Mouse (Mus musculus): ENCODE results near the gene Pskh1.

DNA sequence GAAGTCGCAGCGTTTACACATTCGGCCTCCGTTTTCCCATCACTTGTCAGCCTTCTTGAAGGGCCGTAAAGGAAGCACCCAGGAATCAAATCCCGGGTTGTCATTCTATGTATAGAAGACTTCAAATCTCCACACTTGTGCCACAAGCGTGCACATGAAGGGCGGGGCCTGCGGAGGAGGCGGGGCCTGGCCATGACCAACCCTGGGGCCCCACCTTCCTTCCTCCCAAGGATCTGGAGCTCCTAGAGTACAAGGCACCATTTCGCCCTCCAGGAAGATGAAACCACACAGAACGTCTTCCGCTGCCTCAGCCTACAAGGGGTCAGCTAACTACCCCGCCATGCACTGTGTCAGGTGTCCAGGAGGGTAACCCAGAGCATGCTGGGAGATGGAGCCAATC is 60.9 kb downstream of the Pskh1 start:
- TF ChIP-seq CTCF (IDR thresholded peaks at IDR 0.05; ENCODE audit: borderline replicate concordance, control insufficient read depth, extremely low read depth, insufficient read depth, low read length, poor library complexity): no peak
- no peak for TF ChIP-seq POLR2A (IDR thresholded peaks at IDR 0.05; ENCODE audit: control insufficient read depth, extremely low read depth, insufficient read depth, low read length, poor library complexity)

All from thymus, adult 2 months (tissue).